Mouse (Mus musculus): ENCODE results near the gene Mitf.

DNA sequence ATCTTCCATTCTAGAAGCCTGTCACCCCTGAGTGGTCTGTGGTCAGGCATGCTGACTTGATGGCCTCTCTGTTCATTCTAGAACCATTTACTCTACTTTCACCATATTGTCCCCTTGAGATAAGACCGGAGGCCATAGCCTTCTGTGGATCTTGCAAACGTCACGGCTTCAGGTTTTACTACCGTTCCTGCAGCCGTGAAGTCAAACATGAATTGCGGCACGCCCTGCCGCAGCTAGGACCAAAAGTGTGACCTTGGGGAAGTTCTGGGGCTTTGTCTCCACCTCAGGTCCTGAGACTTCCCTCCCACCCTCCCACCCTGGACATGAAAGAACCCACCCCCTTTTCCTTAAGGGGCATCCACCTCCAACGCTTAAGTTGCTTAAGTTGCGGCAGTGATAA is 149.8 kb downstream of the Mitf start:
- no peak for TF ChIP-seq CTCF (IDR thresholded peaks at IDR 0.05; ENCODE audit: insufficient read depth, low read depth, low read length)
- no peak for TF ChIP-seq POLR2A (IDR thresholded peaks at IDR 0.05; ENCODE audit: insufficient read depth, low read depth, low read length)
